Mouse (Mus musculus) retina, postnatal 1 day (tissue): ENCODE measurements at regions not wholly inside any gene's neighbourhood (a gene's known extent, or its start where the extent isn't known, plus 50 kb on each side); places are given as distances from the start of the nearest gene placed in this dataset.

Experiments used
- DNase-seq: peaks from one replicate; pipeline ENCODE4 v3.0.0-alpha.2; 2012

DNA sequence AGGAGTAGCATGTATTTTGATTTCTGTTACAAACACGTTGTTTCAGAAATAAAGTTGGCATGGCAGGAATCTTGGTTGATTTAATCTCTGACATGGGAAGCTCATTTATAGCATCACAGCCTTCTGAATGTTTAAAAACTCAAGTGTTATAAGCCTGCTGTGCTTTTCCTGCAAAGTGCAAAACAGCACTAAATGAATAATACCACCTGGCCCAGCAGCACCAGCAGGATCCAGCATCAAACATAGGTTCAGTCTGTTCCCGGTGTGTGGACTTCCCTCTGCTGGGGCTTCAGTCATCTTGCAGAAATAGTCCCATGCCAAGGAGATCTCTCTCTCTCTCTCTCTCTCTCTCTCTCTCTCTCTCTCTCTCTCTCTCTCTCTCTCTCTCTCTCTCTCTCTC lies 154.7 kb upstream of the Tox3 start:
- DNase-seq: no peak

DNA sequence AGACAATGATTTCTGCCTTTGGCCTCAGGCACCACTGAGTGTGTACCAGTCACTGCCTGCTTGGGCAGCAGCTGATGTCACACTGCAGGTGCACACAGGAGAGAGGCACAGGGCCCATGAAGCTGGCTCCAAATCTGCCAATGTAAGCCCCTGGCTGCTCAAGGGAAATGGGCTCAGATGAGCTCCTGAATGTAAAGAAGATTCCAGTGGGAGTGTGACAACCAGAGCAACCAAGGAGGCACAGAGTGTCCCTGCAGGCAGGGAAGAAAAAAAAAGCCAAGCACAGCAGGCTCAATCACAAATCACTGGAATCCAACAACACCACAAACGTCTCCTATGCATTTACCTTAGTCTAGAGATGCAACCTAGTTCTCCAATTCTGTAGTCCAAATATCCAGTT lies 151.2 kb upstream of the Tox3 start:
- peak; percentile 23 for DNase-seq

DNA sequence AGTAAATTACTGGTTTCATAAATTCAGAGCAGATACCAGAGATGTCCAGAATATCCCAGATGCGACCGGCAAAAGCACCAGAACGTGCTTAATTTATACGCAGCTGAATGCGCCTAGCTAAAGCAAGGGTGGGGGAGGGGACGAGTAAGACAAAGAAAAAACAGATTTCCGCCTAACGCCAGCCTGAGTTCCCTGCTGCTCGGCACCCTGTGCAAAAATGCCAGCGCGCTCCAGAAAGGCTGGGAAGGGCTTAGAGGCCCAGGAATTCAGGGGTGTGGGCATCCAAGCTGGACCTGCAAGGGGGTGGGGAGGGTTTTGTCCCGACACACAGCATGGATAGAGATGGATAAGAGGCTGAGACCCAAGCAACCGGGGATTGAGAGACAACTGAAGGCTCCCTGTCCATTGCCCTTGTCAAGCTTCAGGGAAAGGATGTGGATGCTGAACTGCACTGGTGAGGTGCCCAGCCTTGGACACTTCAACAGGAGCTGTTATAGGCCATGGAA lies 148.6 kb upstream of the Tox3 start:
- peak; percentile 93 for DNase-seq

DNA sequence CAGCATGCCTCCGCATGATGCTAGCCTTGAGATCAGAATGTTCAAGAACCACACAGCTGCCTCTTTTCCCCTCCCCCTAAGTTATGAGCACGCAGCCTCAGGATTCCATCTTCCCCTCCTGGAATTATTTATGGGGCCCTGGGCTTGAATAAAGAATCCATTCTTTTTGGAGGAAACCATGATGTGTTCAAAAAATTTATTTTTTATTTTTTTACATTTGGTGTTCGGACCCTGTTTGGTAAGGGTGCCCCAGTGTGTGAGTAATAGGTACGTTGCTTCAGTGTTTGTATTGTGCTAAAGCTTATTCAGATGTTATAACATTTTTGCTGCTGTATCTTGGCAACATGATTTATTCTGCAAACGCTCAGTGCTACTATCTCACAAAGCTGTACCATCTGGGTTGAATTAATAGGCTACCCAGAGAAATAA lies 147.8 kb upstream of the Tox3 start:
- DNase-seq: peak; percentile 87

DNA sequence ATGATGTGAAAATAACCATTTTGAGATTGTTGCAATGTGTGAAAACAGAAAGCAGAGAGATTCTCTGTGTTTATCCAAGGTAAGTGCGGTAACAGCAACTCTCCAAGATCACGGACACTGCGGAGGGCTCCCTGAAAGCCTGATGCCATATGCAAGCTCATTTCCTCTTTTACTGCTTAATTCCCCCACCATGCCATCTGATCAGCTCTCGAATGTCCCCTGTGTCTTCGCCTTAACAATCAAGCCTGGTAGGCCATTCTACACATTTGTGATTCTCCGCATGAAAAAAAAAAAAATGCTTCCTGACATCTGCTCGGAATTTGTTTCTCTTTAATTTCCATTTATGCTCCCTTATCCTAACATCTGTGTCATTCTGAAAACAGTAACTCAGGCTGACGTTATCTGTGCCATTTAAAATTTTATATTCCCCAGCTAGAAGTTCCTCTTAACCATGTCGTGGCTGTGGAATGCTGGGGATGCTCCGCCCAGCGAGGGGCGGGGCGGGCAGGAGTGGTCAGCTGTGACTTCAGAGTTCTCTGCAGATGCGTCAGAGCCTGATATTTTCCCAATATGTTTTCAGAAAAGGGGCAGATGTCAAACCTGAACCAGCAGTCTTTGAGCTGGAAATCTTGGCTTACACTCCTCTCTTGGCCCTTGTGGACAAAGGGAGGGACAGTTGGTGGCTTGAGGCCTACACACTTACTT lies 144.5 kb upstream of the Tox3 start:
- DNase-seq: no peak

DNA sequence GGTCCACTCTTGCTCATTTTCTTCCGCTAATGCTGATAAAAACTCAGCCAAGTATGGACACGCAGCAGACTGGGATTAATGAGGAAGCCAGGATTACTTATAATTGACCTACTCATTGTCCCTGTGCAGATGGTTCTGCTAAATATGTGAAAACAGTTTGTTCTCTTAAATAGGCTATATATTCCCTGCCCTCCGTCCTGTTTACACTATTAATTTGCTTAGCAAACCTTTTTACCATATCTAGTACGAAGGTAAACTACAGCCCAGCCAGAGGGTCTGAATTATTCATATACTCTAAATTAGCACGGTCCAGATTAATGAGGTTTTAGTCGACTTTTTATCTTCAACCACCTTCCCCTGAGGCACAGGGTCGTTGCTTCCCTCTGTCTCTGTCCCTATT lies 143.5 kb upstream of the Tox3 start:
- peak; percentile 66 for DNase-seq

DNA sequence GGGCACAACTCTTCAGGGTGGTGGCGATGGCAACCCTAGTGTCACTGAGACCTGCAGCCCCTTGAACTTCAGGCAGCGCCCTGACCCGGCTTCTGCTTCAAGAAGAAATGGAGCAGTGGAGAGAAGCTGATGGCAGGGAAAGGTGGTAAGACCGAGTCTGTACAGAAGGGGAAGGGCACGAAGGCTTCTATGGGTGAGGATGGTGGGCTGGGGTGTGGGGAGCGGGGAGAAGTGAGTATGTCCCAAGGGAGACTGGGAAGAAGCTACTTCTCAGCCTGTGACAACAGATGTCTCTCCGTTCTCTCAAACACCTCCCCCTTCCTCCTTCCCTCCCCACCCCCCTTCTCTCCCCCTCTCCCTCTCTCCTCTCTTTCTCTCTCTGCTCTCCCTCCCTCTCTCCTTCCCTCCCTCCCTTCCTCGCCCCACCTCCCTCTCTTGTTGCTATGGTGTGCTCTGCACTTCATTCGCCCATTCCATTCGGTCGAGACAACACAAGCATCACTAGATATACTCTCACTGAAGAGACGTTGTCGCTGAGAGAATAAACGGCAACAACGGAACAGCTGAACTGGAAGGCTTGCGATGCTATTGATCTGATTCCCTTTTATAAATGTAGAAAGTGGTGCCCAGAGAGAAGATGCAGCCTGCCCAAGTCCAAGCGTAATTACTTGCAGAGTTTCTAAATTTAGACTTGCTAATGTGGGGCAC lies 142.7 kb upstream of the Tox3 start:
- peak; percentile 75 for DNase-seq

DNA sequence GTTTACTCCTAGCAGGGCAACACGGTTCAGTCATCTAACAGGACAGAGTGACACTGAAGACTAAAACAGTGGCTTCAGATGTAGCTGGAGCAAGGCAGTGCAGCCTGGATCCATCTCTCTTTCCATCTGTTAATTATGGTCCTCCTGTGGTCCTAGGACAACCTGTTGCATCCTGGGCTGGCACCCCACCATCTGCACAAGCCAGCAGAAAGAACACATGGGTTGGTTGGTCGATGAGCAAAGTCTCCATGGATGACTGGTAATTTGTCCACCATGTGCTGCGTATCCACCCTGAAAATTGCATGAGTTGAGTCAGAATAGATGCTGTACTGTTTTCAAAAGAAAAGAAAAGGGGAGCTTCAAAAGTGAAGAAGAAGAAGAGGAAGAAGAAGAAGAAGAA lies 138.4 kb upstream of the Tox3 start:
- DNase-seq: no peak

DNA sequence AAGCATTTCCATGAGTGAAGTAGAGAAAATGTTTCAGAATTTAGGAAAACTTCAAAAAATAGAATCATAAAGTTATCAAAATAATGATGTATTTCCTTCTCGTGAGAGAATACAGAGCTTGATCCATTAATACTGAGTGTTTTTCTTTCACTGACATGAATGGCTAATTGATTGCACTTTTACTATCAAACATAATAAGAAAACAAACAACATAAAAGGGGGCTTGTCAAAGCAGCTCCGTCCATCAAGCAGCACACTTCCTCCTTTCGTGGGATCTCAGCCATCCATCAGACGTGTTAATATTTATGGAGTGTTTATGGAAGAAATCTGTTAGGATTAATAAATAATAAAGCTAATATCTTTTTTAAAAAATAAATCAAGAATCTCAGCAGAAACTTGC lies 130.0 kb upstream of the Tox3 start:
- no peak for DNase-seq

DNA sequence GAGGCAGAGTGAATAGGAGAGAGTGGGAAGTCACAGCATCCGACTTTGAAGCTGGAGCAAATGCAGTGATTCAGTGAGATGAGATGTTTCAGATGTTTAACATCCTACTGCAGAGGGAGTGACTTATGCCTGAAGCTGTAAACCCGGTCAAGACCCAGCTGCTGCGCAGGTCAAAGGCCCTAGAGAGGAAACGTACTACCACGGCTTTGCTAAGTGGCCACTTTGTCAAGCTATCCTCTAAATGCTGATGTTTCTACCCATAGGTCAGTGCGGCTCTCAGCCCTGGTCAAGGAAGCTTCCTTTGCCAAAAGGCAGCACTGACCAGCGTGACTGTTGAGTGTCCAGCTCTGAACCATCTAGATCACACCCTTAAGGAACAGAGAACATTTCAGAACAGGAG lies 125.9 kb upstream of the Tox3 start:
- DNase-seq: no peak

DNA sequence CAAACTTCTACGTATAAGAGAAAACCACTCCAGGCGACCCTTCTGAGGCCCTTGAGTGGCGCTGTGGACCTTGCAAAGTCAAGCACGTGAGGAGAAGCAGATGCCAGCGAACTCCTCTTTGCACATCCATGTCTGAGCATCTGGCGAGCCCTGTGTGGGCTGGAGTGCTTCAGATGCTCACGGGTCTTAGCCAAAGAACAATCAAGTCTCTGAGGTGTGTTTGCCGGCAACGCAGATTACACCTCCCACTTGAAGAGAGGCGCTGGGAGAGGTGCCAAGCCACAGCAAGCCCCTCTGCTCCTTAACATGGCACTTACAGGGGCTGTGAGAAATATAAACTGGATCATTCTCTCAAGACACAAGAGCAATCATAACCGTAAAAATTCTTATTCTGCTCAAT lies 122.7 kb upstream of the Tox3 start:
- no peak for DNase-seq

DNA sequence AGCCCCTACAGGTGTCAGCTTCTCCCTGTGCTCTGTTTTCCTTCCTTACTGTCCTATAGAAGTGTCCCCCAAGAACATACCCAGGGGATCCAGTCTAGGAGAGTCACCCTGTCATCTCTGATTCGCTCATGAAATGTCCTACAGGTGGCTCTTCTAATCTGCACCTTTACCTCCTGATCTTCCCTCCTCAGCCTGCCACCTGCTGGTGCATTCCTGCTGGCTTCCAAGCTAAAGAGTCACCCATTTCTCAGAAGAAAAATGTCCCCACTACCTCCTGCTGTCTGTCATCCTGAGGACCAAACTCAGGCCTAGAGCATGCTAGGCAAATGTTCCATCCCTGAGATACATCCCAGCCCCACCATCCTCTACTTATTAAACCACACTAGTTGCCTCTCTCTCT lies 115.6 kb upstream of the Tox3 start:
- no peak for DNase-seq

DNA sequence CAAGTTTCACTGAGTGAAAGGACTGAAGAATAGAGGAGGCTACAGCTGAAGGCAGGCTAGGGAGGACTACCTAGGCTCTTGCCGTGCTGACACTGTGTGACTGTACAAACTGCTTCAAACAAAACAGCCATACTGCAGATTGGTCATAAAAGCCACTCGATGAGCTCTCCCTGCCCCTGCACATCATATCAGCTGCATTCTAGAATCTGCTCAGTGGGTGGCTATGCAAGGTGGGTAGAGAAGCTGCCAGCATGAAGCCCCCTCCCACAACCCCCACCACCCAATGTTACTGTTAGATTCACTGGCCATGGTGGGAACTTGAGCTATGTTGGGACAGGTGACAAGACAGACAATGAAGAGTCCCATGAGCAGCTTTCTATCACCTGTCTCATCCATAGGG lies 107.2 kb upstream of the Tox3 start:
- DNase-seq: no peak

DNA sequence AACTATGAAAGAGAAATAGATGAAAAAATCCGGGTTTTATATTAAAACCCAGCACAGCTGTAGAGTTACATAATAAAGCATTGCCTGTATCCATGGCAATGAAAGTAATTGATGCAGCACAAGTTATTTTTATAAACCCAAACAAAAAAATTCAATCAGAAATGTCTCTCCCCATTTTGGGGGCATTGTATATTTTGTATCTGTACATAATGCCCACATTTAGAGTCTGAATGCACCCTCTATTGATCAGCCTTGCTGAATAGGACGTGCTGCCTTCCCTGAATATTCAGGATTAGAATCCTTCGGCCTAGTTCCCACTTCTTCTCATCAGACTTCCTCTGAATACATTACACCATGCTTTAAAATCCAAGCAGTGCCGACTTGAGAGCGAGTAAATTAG lies 106.0 kb upstream of the Tox3 start:
- no peak for DNase-seq

DNA sequence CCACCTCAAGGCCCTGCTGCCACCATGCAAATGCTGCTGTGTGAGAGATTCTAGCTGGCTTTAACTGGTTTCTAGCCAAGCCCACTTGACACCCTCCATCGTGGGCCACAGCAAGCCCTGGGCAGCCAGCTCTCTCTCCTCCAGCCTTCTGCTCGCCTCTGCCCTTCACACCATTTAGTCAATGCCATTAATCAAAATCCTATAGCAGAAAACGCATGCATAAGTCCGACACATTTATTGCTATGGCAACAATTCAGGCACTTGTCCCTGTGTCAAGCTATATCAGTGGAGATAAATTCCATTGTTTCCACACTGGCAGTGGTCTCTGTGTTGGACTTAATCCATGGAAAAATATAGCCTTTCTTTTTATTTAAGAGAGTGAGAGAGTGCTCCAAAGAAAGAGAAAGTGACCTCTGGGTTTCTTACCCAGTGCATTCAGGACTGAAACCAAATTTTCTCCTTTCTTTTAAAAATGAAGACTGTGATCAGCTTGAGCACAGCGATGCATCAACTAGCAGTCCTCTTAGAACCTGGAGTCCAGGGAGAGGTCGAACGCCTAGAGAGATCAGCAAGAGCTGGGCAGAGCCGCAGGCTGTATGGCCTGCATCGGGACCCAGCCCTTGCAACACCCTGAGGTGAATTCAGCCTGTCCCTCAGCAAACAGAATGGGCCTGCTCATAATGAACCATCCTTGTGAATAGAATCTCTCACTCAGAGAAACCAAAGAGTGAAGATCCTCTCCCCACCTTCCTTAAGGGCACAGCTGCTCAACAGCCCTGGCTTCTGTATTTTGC lies 93.1 kb upstream of the Tox3 start:
- DNase-seq: peak; percentile 25

DNA sequence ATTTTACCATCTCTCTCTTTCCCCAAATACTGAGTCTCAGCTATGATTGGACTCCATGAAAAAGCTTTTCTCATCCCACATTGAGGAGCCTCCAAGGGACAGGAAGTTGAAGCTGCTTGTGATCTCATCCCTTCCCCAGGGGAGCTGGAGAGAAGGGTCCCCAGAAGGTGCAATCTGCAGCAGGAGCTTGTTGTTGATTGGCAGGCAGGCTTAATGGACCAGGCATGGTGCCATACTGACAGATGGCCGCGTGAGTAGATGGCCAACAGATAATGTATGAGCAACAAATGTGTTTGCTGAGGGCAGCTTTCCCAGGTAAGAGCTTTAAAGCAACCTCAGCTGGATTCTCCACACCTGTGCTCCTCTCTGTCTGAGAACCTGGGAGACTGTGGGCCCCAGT lies 65.9 kb upstream of the Tox3 start:
- DNase-seq: peak; percentile 26
